Mouse (Mus musculus) mouse trophoblast stem cell (cell line): ENCODE results near the gene Hunk.

ENCODE experiments used
- in situ Hi-C, 2 experiments: fragments of 300-500 bp; cut with MseI, MboI; formaldehyde crosslinking; loops; 2 replicates in 1 of 2; 3 replicates in 1 of 2; pipeline ENCODE4 v1.15.1; 2025

Hunk gene

GRCm38 (mm10) chr16:90546591-90546990, 160.8 kb downstream of the Hunk start:
- in situ Hi-C loops, result no loop called here

GRCm38 (mm10) chr16:90547996-90548395, 162.2 kb downstream of the Hunk start:
- in situ Hi-C loops, result no loop called here
